Mouse (Mus musculus) urinary bladder, adult 2 months (tissue): ENCODE results near the gene L1td1. TPM values are rescaled to one million over a fixed set of nuclear protein-coding genes. Genes with fewer than 3 reads are reported as not detected.
A peak's percentile ranks its signal among the peaks of the same experiment; 100 is the strongest.
"Not testable (repeated sequence)": the region's sequence is repeated elsewhere in the genome, so short reads cannot be mapped to it uniquely, and the experiment has no call there.

Experiments
- DNase-seq: peaks from one replicate; pipeline ENCODE4 v3.0.0; 2022; ENCODE audit warnings: low spot score
- polyA plus RNA-seq: library from polyadenylated mRNA; depleted of rRNA; stranded (reverse); fragments of >200 nt; gene quantifications from 2 replicates; pipeline ENCODE4 v1.2.3, GENCODE M21; 2012; rRNA removed

Gene L1td1
- 0.03 TPM in 1 of 2 replicates, not detected in the other for polyA plus RNA-seq

- DNase-seq: no peak
Measured at GRCm38 (mm10) chr4:98726590-98727237, at the start of gene L1td1. L1td1 (plus strand) TSS chr4:98726734.

- no peak for DNase-seq
Measured at GRCm38 (mm10) chr4:98677506-98677905, 49.0 kb upstream of the L1td1 start.

DNA sequence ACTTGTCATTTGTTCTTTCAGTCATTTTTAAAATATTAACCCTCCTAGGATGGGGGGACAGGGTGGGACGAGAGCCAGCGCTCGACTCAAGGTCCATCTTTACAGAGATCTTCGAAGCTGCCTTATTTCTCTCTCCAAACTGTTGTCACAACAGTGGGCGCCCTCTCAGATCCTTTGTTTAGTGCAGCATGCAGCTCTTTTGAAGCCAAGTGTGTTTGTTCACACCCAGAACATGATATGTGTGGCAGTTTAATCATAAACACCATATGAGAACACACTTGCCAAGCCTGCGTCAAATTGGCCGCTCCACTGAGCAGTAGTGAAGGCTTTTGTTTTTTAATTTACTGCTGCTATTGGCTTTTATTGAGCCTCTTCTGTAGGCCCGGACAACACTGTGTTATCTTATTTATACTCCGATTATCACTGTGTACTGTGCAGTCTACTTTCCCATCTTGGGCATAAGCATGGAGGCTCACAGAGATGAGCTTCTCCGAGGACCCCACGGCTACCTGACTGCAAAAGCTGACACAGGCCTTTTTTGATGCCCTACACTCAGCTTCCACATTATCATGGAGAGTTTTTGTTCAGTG lies 39.8 kb upstream of the L1td1 start:
- no peak for DNase-seq

- DNase-seq: no peak
Measured at GRCm38 (mm10) chr4:98688116-98688515, 38.4 kb upstream of the L1td1 start.

DNA sequence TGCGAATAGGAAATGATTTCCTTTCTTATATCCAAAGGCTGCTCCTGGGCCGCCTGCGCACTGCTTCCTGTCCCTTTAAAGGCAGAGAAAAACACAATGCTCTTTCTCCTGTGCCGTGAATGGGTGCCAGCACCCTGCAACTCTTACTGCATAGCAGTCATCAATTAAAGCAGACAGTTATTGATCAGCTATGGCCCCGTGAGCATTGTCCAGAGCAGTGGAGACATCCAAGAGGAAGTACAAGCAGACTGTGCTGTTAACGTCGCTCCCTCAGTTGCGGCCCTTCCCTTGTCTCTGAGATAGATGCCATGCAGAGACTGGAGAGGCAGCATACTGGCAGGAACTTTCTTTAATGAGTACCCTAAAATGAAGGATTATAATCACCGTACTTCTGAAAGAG lies 38.0 kb upstream of the L1td1 start:
- DNase-seq: no peak

- DNase-seq: no peak
Measured at GRCm38 (mm10) chr4:98689988-98690387, 36.5 kb upstream of the L1td1 start.

- DNase-seq: no peak
Measured at GRCm38 (mm10) chr4:98693465-98694185, 32.9 kb upstream of the L1td1 start.

DNA sequence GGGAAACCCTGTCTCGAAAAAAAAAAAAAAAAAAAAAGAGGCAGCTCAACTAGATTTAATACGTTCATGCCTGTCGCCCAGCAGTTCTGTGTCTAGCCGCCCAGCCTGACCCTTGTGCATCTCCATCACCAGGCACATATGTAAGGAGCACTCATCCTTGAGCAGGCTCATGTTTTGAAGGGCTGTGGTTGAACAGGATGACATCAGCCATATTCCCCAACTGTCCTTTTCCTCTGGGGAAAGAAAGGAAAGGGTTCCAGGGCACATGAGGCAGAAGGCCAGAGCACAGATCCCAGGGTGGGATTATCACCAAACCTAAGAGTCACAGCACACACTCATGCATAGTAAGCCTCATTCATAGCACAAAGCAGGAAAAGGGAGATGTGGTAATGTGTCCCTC lies 28.6 kb upstream of the L1td1 start:
- no peak for DNase-seq

DNA sequence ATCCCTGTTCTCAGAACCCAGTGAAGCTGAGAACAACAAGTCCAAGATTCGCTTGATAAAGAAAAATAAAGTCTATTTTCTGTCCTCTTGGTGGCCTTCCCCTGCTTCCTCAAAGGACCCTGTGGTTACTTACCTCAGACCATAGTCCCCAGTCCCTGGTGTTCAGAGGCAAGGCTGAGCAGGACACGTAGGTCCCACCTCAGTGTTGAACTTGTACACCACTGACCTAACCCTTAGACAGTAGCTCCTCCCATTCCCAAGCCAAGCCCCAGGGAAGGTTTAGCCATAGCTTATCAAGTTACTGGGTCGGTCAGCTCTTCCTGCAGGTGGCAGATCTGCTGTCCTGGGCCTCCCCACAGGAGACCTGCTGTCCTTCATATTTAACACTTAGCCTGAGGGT lies 27.6 kb upstream of the L1td1 start:
- DNase-seq: no peak

- no peak for DNase-seq
Measured at GRCm38 (mm10) chr4:98700156-98700555, 26.4 kb upstream of the L1td1 start.

DNA sequence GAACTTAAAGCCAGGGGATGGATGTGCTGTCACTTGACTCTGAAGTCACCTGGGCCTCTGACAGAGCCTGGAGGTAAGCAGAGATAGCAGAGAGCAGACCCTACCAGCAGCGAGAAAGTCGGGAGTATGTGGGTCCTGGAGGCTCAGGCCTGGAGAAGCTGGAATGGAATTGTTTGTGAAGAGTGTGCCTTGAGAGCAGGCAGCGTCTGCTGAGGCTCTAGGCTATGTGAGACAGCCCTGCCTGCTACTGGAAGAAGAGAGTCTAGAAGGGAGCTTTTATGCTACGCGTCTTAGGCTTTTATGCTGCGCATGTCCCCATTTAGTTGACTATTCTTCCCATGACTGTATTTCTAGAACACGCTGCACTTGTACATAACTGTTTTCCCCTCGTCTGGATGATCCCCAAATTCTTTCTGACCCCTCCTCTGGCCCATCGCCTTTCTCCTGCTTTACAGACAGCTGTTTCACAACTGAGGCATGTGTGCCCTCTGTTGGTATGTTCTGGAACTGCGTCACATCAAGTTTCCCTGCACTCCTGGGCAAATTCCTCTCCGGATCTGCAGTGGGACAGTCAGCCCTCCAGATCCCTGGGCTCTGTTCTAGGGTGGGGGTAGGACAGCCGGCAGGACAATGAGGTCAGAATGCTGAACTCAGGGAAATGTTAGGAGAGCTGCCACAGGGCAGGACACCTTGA lies 24.2 kb upstream of the L1td1 start:
- DNase-seq: peak; percentile 41

DNA sequence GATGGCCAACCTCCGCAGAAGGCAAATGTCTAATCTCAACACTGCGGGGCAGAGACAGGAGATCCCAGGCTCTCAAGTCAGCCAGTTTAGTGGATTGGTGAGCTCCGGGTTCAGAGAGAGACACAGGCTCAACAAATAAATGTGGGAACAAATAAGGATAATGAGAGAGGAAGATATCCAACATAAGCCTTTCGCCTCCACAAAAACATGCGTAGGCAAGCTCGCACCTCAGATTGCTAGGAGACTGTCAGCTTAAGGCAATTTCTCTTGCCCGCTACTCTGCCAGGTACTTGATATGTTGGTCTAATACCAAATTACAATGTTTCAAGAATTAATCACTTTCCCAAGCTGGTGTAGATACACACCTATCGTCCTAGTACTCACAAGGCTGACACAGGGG lies 15.6 kb upstream of the L1td1 start:
- DNase-seq: no peak

GRCm38 (mm10) chr4:98717735-98718546 lies 8.6 kb upstream of the L1td1 start:
- DNase-seq: no peak

DNA sequence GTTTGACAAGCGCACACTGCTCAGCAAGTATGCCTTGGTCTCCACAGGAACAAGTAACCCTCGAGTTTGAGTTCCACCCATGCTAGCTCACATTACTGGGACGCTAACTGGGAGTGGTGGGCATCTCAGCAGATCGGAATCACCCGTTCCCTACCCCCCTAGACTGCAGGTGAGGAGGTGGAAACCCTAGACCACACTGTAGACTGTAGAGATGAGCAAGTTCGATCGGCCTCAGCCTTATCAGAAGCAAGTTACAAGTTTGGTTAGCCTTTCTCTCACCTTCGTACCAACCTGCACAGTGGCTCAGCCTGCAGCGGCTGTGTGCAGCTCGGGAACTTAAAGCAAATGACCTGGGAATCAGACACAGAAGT lies 8.0 kb upstream of the L1td1 start:
- no peak for DNase-seq

GRCm38 (mm10) chr4:98722454-98722853 lies 4.1 kb upstream of the L1td1 start:
- DNase-seq: no peak

DNA sequence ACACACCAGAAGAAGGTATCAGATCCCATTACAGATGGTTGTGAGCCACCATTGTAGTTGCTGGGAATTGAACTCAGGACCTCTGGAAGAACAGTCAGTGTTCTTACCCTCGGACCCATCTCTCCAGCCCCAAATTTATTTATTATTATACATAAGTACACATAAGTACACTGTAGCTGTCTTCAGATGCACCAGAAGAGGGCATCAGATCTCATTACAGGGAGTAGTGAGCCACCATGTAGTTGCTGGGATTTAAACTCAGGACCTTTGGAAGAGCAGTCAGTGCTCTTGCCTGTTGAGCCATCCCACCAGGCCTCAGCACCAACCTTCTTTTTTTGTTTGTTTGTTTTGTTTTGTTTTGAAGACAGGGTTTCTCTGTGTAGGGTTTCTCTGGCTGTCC lies 1.9 kb upstream of the L1td1 start:
- not testable (repeated sequence) for DNase-seq

DNA sequence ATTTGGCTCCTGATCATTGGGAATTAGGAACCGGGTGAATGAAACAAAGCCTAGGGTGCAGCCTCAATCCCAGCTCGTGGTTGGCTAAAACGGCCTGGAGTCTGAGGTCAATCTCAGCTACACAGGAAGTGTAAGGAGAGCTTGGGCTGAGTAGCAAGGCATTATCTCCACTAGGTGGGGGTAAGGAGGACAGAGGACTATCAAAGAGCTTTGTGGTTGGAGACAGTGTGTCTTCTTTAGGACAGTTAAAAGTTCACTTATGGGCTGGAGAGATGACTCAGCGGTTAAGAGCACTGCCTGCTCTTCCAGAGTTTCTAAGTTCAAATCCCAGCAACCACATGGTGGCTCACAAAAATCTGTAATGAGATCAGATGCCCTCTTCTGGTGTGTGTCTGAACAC lies 1.1 kb upstream of the L1td1 start:
- no peak for DNase-seq

- no peak for DNase-seq
Measured at GRCm38 (mm10) chr4:98727295-98727958, 893 bp downstream of the L1td1 start.

- DNase-seq: no peak
Measured at GRCm38 (mm10) chr4:98727959-98728347, 1.4 kb downstream of the L1td1 start.

- DNase-seq: no peak
Measured at GRCm38 (mm10) chr4:98728716-98729115, 2.2 kb downstream of the L1td1 start.

- no peak for DNase-seq
Measured at GRCm38 (mm10) chr4:98733660-98734059, 7.1 kb downstream of the L1td1 start.
